Mouse (Mus musculus) hindbrain, embryonic 15.5 days (tissue): Measurements from ENCODE around the gene Crim1. TPM values are rescaled to one million over a fixed set of nuclear protein-coding genes. Genes with fewer than 3 reads are reported as not detected.

ENCODE experiments used
- ATAC-seq: fragments of 200-750 bp; cut with Nextera tagmentation; 2 replicates; pipeline ENCODE4 v1.8.0; 2017; ENCODE audit warnings: low read depth, moderate number of reproducible peaks, moderate TSS enrichment; ENCODE audit not compliant: low FRiP score
- H3K27ac ChIP-seq: fragments of 300-500 bp; sonication (generic); replicated peaks from 2 replicates; pipeline ENCODE4 v1.5.1; 2015; ENCODE audit warnings: mild to moderate bottlenecking, inconsistent platforms
- H3K27me3 ChIP-seq: fragments of 300-500 bp; sonication (generic); 2 replicates; pipeline ENCODE4 v1.6.1; 2015; ENCODE audit warnings: control low read depth, inconsistent platforms
- H3K36me3 ChIP-seq: fragments of 300-500 bp; sonication (generic); 2 replicates; pipeline ENCODE4 v1.6.1; 2015; ENCODE audit warnings: control low read depth, inconsistent platforms
- H3K4me1 ChIP-seq: fragments of 300-500 bp; sonication (generic); replicated peaks from 2 replicates; pipeline ENCODE4 v1.6.1; 2015; ENCODE audit warnings: control low read depth, inconsistent platforms
- H3K4me2 ChIP-seq: fragments of 300-500 bp; sonication (generic); 2 replicates; pipeline ENCODE4 v1.6.1; 2015; ENCODE audit warnings: moderate library complexity, mild to moderate bottlenecking, inconsistent platforms
- H3K4me3 ChIP-seq: fragments of 300-500 bp; sonication (generic); 2 replicates; pipeline ENCODE4 v1.5.1; 2015; ENCODE audit warnings: mild to moderate bottlenecking, inconsistent platforms
- H3K9ac ChIP-seq: fragments of 300-500 bp; sonication (generic); 2 replicates; pipeline ENCODE4 v1.6.1; 2015; ENCODE audit warnings: inconsistent platforms
- H3K9me3 ChIP-seq: fragments of 300-500 bp; sonication (generic); 2 replicates; pipeline ENCODE4 v1.6.1; 2016; ENCODE audit warnings: control low read depth, inconsistent platforms
- WGBS: fragments of 180-500 bp; shearing (Covaris S2); methylation state at CpG from one replicate; pipeline ENCODE4 v1.1.7; 2015; 5-methylcytosine and 5-hydroxymethylcytosine counted together
- polyA plus RNA-seq: library from polyadenylated mRNA; unstranded; fragments of >200 nt; fragmentation: Nextera tagmentation; extraction: Ambion mirVana; gene quantifications from 2 replicates; pipeline ENCODE4 v1.2.1, GENCODE M21; 2015

Gene Crim1
- polyA plus RNA-seq, 1 experiment from 2014 or later: 15.5 TPM

GRCm38 (mm10) chr17:78321216-78321835, 121.3 kb downstream of the Crim1 start:
- no peaks in the 10 kb centered on the region for H3K27me3 ChIP-seq

GRCm38 (mm10) chr17:78322369-78323335, 122.6 kb downstream of the Crim1 start:
- H3K27ac ChIP-seq: 0 out of 2 replicates have a peak overlapping the region, but pooled peaks have one; percentile 31
- H3K9me3 ChIP-seq: no peaks in the 10 kb centered on the region
- peaks cover 6% of the 10 kb centered on the region; the same call in 1 of the 2 replicates for H3K4me1 ChIP-seq
- H3K9ac ChIP-seq: no peak overlapping the region
- ATAC-seq: no peak
- H3K4me2 ChIP-seq: no peak overlapping the region
- no peak overlapping the region for H3K4me3 ChIP-seq
- 56% methylated on average over 18 of the region's 18 CpGs for WGBS
- H3K36me3 ChIP-seq: no peaks in the 10 kb centered on the region
- H3K27me3 ChIP-seq: no peaks in the 10 kb centered on the region

More at GRCm38 (mm10) chr17:78321216-78321835, 121.3 kb downstream of the Crim1 start:
- WGBS: 90% methylated on average over 11 of the region's 11 CpGs
- Histone ChIP-seq H3K4me1 (no peaks in the 10 kb centered on the region), H3K36me3 (no peaks in the 10 kb centered on the region), H3K4me3 (no peak overlapping the region), H3K9ac (no peak overlapping the region), H3K4me2 (no peak overlapping the region), H3K27ac (no peak overlapping the region), H3K9me3 (no peaks in the 10 kb centered on the region)
- no peak for ATAC-seq

GRCm38 (mm10) chr17:78325761-78326332, 125.8 kb downstream of the Crim1 start:
- 50% methylated on average over 7 of the region's 7 CpGs for WGBS
- H3K27me3 ChIP-seq: no peaks in the 10 kb centered on the region
- ATAC-seq: 0 out of 2 replicates have a peak, but pooled peaks have one; percentile 23

GRCm38 (mm10) chr17:78326381-78326780, 126.3 kb downstream of the Crim1 start:
- H3K36me3 ChIP-seq: no peaks in the 10 kb centered on the region

More at GRCm38 (mm10) chr17:78325761-78326332, 125.8 kb downstream of the Crim1 start:
- Histone ChIP-seq H3K4me2 (no peak overlapping the region), H3K4me1 (peaks cover 10% of the 10 kb centered on the region; the same call in 1 of the 2 replicates), H3K27ac (no peak overlapping the region), H3K36me3 (no peaks in the 10 kb centered on the region), H3K9me3 (no peaks in the 10 kb centered on the region), H3K9ac (no peak overlapping the region), H3K4me3 (no peak overlapping the region)

GRCm38 (mm10) chr17:78327187-78327586, 127.1 kb downstream of the Crim1 start:
- Histone ChIP-seq H3K27ac (no peak overlapping the region), H3K9ac (no peak overlapping the region), H3K27me3 (no peaks in the 10 kb centered on the region), H3K4me1 (peaks cover 10% of the 10 kb centered on the region; the same call in 1 of the 2 replicates), H3K36me3 (no peaks in the 10 kb centered on the region), H3K4me2 (no peak overlapping the region), H3K9me3 (no peaks in the 10 kb centered on the region), H3K4me3 (no peak overlapping the region)
- WGBS: 80% methylated on average over 4 of the region's 4 CpGs
- ATAC-seq: no peak

More at GRCm38 (mm10) chr17:78326381-78326780, 126.3 kb downstream of the Crim1 start:
- Histone ChIP-seq H3K4me1 (peaks cover 10% of the 10 kb centered on the region; the same call in 1 of the 2 replicates), H3K4me2 (no peak overlapping the region), H3K9me3 (no peaks in the 10 kb centered on the region), H3K27ac (no peak overlapping the region), H3K4me3 (no peak overlapping the region), H3K9ac (no peak overlapping the region), H3K27me3 (no peaks in the 10 kb centered on the region)
- 0 out of 2 replicates have a peak, but pooled peaks have one; percentile 3 for ATAC-seq
- 82% methylated on average over 2 of the region's 2 CpGs for WGBS

GRCm38 (mm10) chr17:78328287-78328686, 128.2 kb downstream of the Crim1 start:
- no peak overlapping the region for H3K27ac ChIP-seq
- no peak overlapping the region for H3K4me2 ChIP-seq
- no peak overlapping the region for H3K9ac ChIP-seq
- H3K9me3 ChIP-seq: no peaks in the 10 kb centered on the region
- no peak for ATAC-seq
- peaks cover 10% of the 10 kb centered on the region; the same call in 1 of the 2 replicates for H3K4me1 ChIP-seq
- H3K4me3 ChIP-seq: no peak overlapping the region
- no peaks in the 10 kb centered on the region for H3K36me3 ChIP-seq
- no peaks in the 10 kb centered on the region for H3K27me3 ChIP-seq
- 47% methylated on average over 3 of the region's 3 CpGs for WGBS

GRCm38 (mm10) chr17:78331438-78331837, 131.4 kb downstream of the Crim1 start:
- no peak for ATAC-seq
- 69% methylated on average over 8 of the region's 8 CpGs for WGBS
- no peak overlapping the region for H3K4me3 ChIP-seq
- peaks cover 4% of the 10 kb centered on the region; the same call in 1 of the 2 replicates for H3K36me3 ChIP-seq
- H3K4me1 ChIP-seq: peaks cover 10% of the 10 kb centered on the region; the same call in 1 of the 2 replicates
- no peak overlapping the region for H3K27ac ChIP-seq
- no peak overlapping the region for H3K4me2 ChIP-seq
- H3K27me3 ChIP-seq: no peaks in the 10 kb centered on the region
- no peak overlapping the region for H3K9ac ChIP-seq
- no peaks in the 10 kb centered on the region for H3K9me3 ChIP-seq

- H3K4me3 ChIP-seq: no peak overlapping the region
- no peak for ATAC-seq
- 96% methylated on average over 10 of the region's 10 CpGs for WGBS
- H3K36me3 ChIP-seq: peaks cover 9% of the 10 kb centered on the region; the same call in 1 of the 2 replicates
- no peaks in the 10 kb centered on the region for H3K27me3 ChIP-seq
- no peak overlapping the region for H3K4me2 ChIP-seq
- H3K4me1 ChIP-seq: 0 out of 2 replicates have a peak, but pooled peaks cover 2% of the 10 kb centered on the region
- no peaks in the 10 kb centered on the region for H3K9me3 ChIP-seq
- no peak overlapping the region for H3K27ac ChIP-seq
- H3K9ac ChIP-seq: no peak overlapping the region
Observed at GRCm38 (mm10) chr17:78333275-78333674, 133.2 kb downstream of the Crim1 start.

GRCm38 (mm10) chr17:78335250-78335649, 135.2 kb downstream of the Crim1 start:
- Histone ChIP-seq H3K27me3 (no peaks in the 10 kb centered on the region), H3K27ac (no peak overlapping the region), H3K4me2 (no peak overlapping the region), H3K4me1 (no peaks in the 10 kb centered on the region), H3K36me3 (peaks cover 9% of the 10 kb centered on the region; the same call in 1 of the 2 replicates), H3K9ac (no peak overlapping the region), H3K9me3 (no peaks in the 10 kb centered on the region), H3K4me3 (no peak overlapping the region)
- 84% methylated on average over 8 of the region's 8 CpGs for WGBS
- ATAC-seq: no peak

GRCm38 (mm10) chr17:78343688-78344087, 143.6 kb downstream of the Crim1 start:
- Histone ChIP-seq H3K36me3 (peaks cover 2% of the 10 kb centered on the region; the same call in 1 of the 2 replicates), H3K4me3 (no peak overlapping the region), H3K27ac (no peak overlapping the region), H3K9me3 (no peaks in the 10 kb centered on the region), H3K27me3 (no peaks in the 10 kb centered on the region), H3K9ac (no peak overlapping the region), H3K4me2 (no peak overlapping the region), H3K4me1 (no peaks in the 10 kb centered on the region)
- WGBS: 77% methylated on average over 3 of the region's 3 CpGs
- no peak for ATAC-seq

GRCm38 (mm10) chr17:78347111-78347801, 147.2 kb downstream of the Crim1 start:
- Histone ChIP-seq H3K9ac (no peak overlapping the region), H3K36me3 (peaks cover 2% of the 10 kb centered on the region; the same call in 1 of the 2 replicates), H3K4me3 (no peak overlapping the region), H3K27ac (no peak overlapping the region), H3K9me3 (no peaks in the 10 kb centered on the region), H3K27me3 (no peaks in the 10 kb centered on the region), H3K4me1 (0 out of 2 replicates have a peak, but pooled peaks cover 4% of the 10 kb centered on the region), H3K4me2 (no peak overlapping the region)
- no peak for ATAC-seq
- 93% methylated on average over 17 of the region's 17 CpGs for WGBS
